Mouse (Mus musculus): ENCODE results near the gene Srgap2. TPM values are rescaled to one million over a fixed set of nuclear protein-coding genes. Genes with fewer than 3 reads are reported as not detected.

Srgap2 gene
- total and polyA plus RNA-seq, 2 experiments from 2014 or later: 5.9 to 18.1 TPM

GRCm38 (mm10) chr1:131293922-131294250, 233.3 kb downstream of the Srgap2 start:
- Histone ChIP-seq H3K36me3 (replicated peaks; ENCODE audit: control insufficient read depth, insufficient read depth, low read length) (peaks cover 73% of the 10 kb centered on the region), H3K27me3 (ENCODE audit: control insufficient read depth, insufficient read depth, low read length) (no peaks in the 10 kb centered on the region)
- TF ChIP-seq EP300 (IDR thresholded peaks at IDR 0.05; ENCODE audit: low read depth): no peak
- no peak for TF ChIP-seq CTCF (IDR thresholded peaks at IDR 0.05; ENCODE audit: low read depth)

GRCm38 (mm10) chr1:131293221-131293921, 233.8 kb downstream of the Srgap2 start:
- H3K4me3 ChIP-seq (ENCODE audit: low read depth, low read length): no peak overlapping the region
- no peaks in the 10 kb centered on the region for H3K9me3 ChIP-seq (replicated peaks; ENCODE audit: control insufficient read depth, low read length)
- no peak for TF ChIP-seq EP300 (IDR thresholded peaks at IDR 0.05; ENCODE audit: low read depth)
- TF ChIP-seq CTCF (IDR thresholded peaks at IDR 0.05; ENCODE audit: low read depth): no peak
- ATAC-seq (ENCODE audit: insufficient read depth, low read depth) (no peak), DNase-seq (ENCODE audit: low spot score) (no peak)
- H3K36me3 ChIP-seq (replicated peaks; ENCODE audit: control insufficient read depth, insufficient read depth, low read length): peaks cover 71% of the 10 kb centered on the region
- WGBS: 85% methylated on average over 4 of the region's 4 CpGs
- H3K27me3 ChIP-seq (ENCODE audit: control insufficient read depth, insufficient read depth, low read length): no peaks in the 10 kb centered on the region
- H3K27ac ChIP-seq (ENCODE audit: low read depth): no peak overlapping the region
- H3K4me2 ChIP-seq (ENCODE audit: low read depth, low read length): no peak overlapping the region
- H3K9ac ChIP-seq (replicated peaks; ENCODE audit: low read depth, low read length): no peak overlapping the region
- H3K4me1 ChIP-seq (ENCODE audit: control insufficient read depth, insufficient read depth): no peaks in the 10 kb centered on the region

More at GRCm38 (mm10) chr1:131293922-131294250, 233.3 kb downstream of the Srgap2 start:
- H3K4me3 ChIP-seq (ENCODE audit: low read depth, low read length): no peak overlapping the region
- H3K4me1 ChIP-seq (ENCODE audit: control insufficient read depth, insufficient read depth): no peaks in the 10 kb centered on the region
- H3K27ac ChIP-seq (ENCODE audit: low read depth): no peak overlapping the region
- no peaks in the 10 kb centered on the region for H3K9me3 ChIP-seq (replicated peaks; ENCODE audit: control insufficient read depth, low read length)
- DNase-seq (ENCODE audit: low spot score): no peak
- no peak overlapping the region for H3K9ac ChIP-seq (replicated peaks; ENCODE audit: low read depth, low read length)
- WGBS: 86% methylated on average over 2 of the region's 2 CpGs
- H3K4me2 ChIP-seq (ENCODE audit: low read depth, low read length): no peak overlapping the region
- no peak for ATAC-seq (ENCODE audit: insufficient read depth, low read depth)

GRCm38 (mm10) chr1:131290648-131291047, 236.5 kb downstream of the Srgap2 start:
- Histone ChIP-seq H3K4me3 (ENCODE audit: low read depth, low read length) (no peak overlapping the region), H3K4me2 (ENCODE audit: low read depth, low read length) (no peak overlapping the region), H3K36me3 (replicated peaks; ENCODE audit: control insufficient read depth, insufficient read depth, low read length) (peaks cover 59% of the 10 kb centered on the region), H3K4me1 (ENCODE audit: control insufficient read depth, insufficient read depth) (peaks cover 6% of the 10 kb centered on the region; the same call in 1 of the 2 replicates), H3K9ac (replicated peaks; ENCODE audit: low read depth, low read length) (no peak overlapping the region), H3K9me3 (replicated peaks; ENCODE audit: control insufficient read depth, low read length) (no peaks in the 10 kb centered on the region), H3K27ac (ENCODE audit: low read depth) (no peak overlapping the region), H3K27me3 (ENCODE audit: control insufficient read depth, insufficient read depth, low read length) (no peaks in the 10 kb centered on the region)
- DNase-seq (ENCODE audit: low spot score) (no peak), ATAC-seq (ENCODE audit: insufficient read depth, low read depth) (no peak)
- WGBS: 58% methylated on average over 2 of the region's 2 CpGs
- peak; percentile 66 for TF ChIP-seq CTCF (IDR thresholded peaks at IDR 0.05; ENCODE audit: low read depth)
- TF ChIP-seq EP300 (IDR thresholded peaks at IDR 0.05; ENCODE audit: low read depth): no peak

GRCm38 (mm10) chr1:131288938-131289337, 238.2 kb downstream of the Srgap2 start:
- Histone ChIP-seq H3K9ac (replicated peaks; ENCODE audit: low read depth, low read length) (no peak overlapping the region), H3K27ac (ENCODE audit: low read depth) (no peak overlapping the region), H3K4me1 (ENCODE audit: control insufficient read depth, insufficient read depth) (peaks cover 6% of the 10 kb centered on the region; the same call in 1 of the 2 replicates), H3K4me3 (ENCODE audit: low read depth, low read length) (no peak overlapping the region), H3K36me3 (replicated peaks; ENCODE audit: control insufficient read depth, insufficient read depth, low read length) (peaks cover 49% of the 10 kb centered on the region), H3K27me3 (ENCODE audit: control insufficient read depth, insufficient read depth, low read length) (no peaks in the 10 kb centered on the region), H3K4me2 (ENCODE audit: low read depth, low read length) (no peak overlapping the region), H3K9me3 (replicated peaks; ENCODE audit: control insufficient read depth, low read length) (no peaks in the 10 kb centered on the region)
- TF ChIP-seq CTCF (IDR thresholded peaks at IDR 0.05; ENCODE audit: low read depth): no peak
- TF ChIP-seq EP300 (IDR thresholded peaks at IDR 0.05; ENCODE audit: low read depth): no peak
- WGBS: 59% methylated on average over 6 of the region's 6 CpGs
- DNase-seq (ENCODE audit: low spot score) (no peak), ATAC-seq (ENCODE audit: insufficient read depth, low read depth) (no peak)

GRCm38 (mm10) chr1:131287267-131287666, 239.9 kb downstream of the Srgap2 start:
- Histone ChIP-seq H3K4me3 (ENCODE audit: low read depth, low read length) (no peak overlapping the region), H3K36me3 (replicated peaks; ENCODE audit: control insufficient read depth, insufficient read depth, low read length) (peaks cover 32% of the 10 kb centered on the region), H3K4me1 (ENCODE audit: control insufficient read depth, insufficient read depth) (peaks cover 6% of the 10 kb centered on the region; the same call in 1 of the 2 replicates), H3K27me3 (ENCODE audit: control insufficient read depth, insufficient read depth, low read length) (no peaks in the 10 kb centered on the region), H3K4me2 (ENCODE audit: low read depth, low read length) (no peak overlapping the region), H3K9ac (replicated peaks; ENCODE audit: low read depth, low read length) (no peak overlapping the region), H3K27ac (ENCODE audit: low read depth) (no peak overlapping the region), H3K9me3 (replicated peaks; ENCODE audit: control insufficient read depth, low read length) (no peaks in the 10 kb centered on the region)
- WGBS: 63% methylated on average over 2 of the region's 2 CpGs
- TF ChIP-seq EP300 (IDR thresholded peaks at IDR 0.05; ENCODE audit: low read depth): no peak
- no peak for TF ChIP-seq CTCF (IDR thresholded peaks at IDR 0.05; ENCODE audit: low read depth)
- no peak for DNase-seq (ENCODE audit: low spot score)
- no peak for ATAC-seq (ENCODE audit: insufficient read depth, low read depth)

- TF ChIP-seq CTCF (IDR thresholded peaks at IDR 0.05; ENCODE audit: low read depth): no peak
- no peak for TF ChIP-seq EP300 (IDR thresholded peaks at IDR 0.05; ENCODE audit: low read depth)
- Histone ChIP-seq H3K9me3 (replicated peaks; ENCODE audit: control insufficient read depth, low read length) (no peaks in the 10 kb centered on the region), H3K4me2 (ENCODE audit: low read depth, low read length) (no peak overlapping the region), H3K4me1 (ENCODE audit: control insufficient read depth, insufficient read depth) (peaks cover 6% of the 10 kb centered on the region; the same call in 1 of the 2 replicates), H3K4me3 (ENCODE audit: low read depth, low read length) (no peak overlapping the region), H3K27ac (ENCODE audit: low read depth) (no peak overlapping the region), H3K27me3 (ENCODE audit: control insufficient read depth, insufficient read depth, low read length) (no peaks in the 10 kb centered on the region), H3K36me3 (replicated peaks; ENCODE audit: control insufficient read depth, insufficient read depth, low read length) (peaks cover 30% of the 10 kb centered on the region), H3K9ac (replicated peaks; ENCODE audit: low read depth, low read length) (no peak overlapping the region)
- DNase-seq (ENCODE audit: low spot score): no peak
- no peak for ATAC-seq (ENCODE audit: insufficient read depth, low read depth)
- 50% methylated on average over 5 of the region's 5 CpGs for WGBS
These were observed 240.3 kb downstream of the Srgap2 start for GRCm38 (mm10) chr1:131286803-131287202.
